ENCODE assay signal across 13 mouse cellular contexts in the genomic region with DNA sequence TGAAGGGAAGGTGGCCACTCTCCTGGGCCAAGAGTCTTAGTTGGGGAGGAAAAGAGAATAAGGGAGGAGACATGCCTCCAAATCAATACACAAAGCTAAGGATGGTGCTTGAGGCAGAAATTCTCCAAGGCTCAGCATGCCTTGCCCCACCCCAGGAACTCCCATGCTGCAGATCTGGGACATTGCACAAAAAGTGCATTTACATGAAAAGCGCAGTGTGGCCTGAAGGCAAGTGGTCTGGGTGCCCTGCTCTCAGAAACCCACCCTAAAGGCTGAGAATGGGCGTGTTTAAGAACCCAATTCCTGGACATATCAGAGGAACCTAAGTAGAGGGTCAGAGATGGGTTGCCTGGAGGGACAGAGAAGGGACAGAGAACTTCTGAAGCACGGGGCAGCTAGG. TPM values are rescaled to one million over a fixed set of nuclear protein-coding genes. Genes with fewer than 3 reads are reported as not detected.
"Had no signal": no experiment of that assay in that cellular context is flagged by ENCODE, and none has a peak within 500 bp of the region (broad histone marks: within the 10 kb centered on the region; RNA-seq: fewer than 3 reads in every experiment).

No protein-coding gene starts in this region.

- H3K36me3 ChIP-seq: kidney, embryonic 15.5 days; limb, embryonic 10.5 days; liver, embryonic 15.5 days; neural tube, embryonic 12.5 days had no signal

- H3K9me3 ChIP-seq: kidney, embryonic 15.5 days; limb, embryonic 10.5 days; liver, embryonic 15.5 days; neural tube, embryonic 12.5 days had no signal

- DNase-seq: kidney, postnatal 14 days; lung, adult 2 months; lung, postnatal 36 days; right cerebral cortex, postnatal 25 days; thymus, postnatal 36 days had no signal

- H3K9ac ChIP-seq: kidney, embryonic 15.5 days; liver, embryonic 15.5 days; neural tube, embryonic 12.5 days had no signal

- H3K27ac ChIP-seq: kidney, embryonic 15.5 days; left cerebral cortex, adult 2 months; limb, embryonic 10.5 days; liver, embryonic 15.5 days; neural tube, embryonic 12.5 days had no signal

- ATAC-seq: lung, postnatal 0 days had no signal

- H3K4me1 ChIP-seq: kidney, embryonic 15.5 days; liver, embryonic 15.5 days had no signal

- H3K4me2 ChIP-seq: kidney, embryonic 15.5 days; liver, embryonic 11.5 days; liver, embryonic 15.5 days; neural tube, embryonic 12.5 days had no signal

- H3K27me3 ChIP-seq: kidney, embryonic 15.5 days; liver, embryonic 15.5 days; neural tube, embryonic 12.5 days had no signal

- H3K4me3 ChIP-seq: kidney, embryonic 15.5 days; left cerebral cortex, adult 2 months; limb, embryonic 10.5 days; liver, embryonic 15.5 days; neural tube, embryonic 12.5 days had no signal

RNA-seq across cellular contexts. Expression of a gene that starts 45.9 kb away (rescaled TPM):
- polyA plus RNA-seq: limb, embryonic 10.5 days; liver, embryonic 11.5 days; liver, embryonic 15.5 days; thymus, postnatal 0 days had no signal
